Mouse (Mus musculus): Measurements from ENCODE around the gene Gpsm2. TPM values are rescaled to one million over a fixed set of nuclear protein-coding genes. Genes with fewer than 3 reads are reported as not detected.

Gene Gpsm2
- polyA plus RNA-seq, 1 experiment from 2014 or later = 34.6 TPM

- Histone ChIP-seq H3K9ac (no peak overlapping the region), H3K27me3 (replicated peaks) (peaks cover 9% of the 10 kb centered on the region; the same call in 1 of the 2 replicates), H3K9me3 (replicated peaks) (no peaks in the 10 kb centered on the region), H3K4me3 (no peak overlapping the region), H3K27ac (ENCODE audit: poor library complexity, severe bottlenecking) (no peak overlapping the region), H3K36me3 (no peaks in the 10 kb centered on the region), H3K4me2 (no peak overlapping the region), H3K4me1 (replicated peaks) (no peaks in the 10 kb centered on the region)
- no peak for ATAC-seq (ENCODE audit: insufficient number of reproducible peaks, low FRiP score)
- 60% methylated on average over 9 of the region's 9 CpGs for WGBS
Measured at GRCm38 (mm10) chr3:108757570-108757969, 35.5 kb upstream of the Gpsm2 start.

GRCm38 (mm10) chr3:108756131-108756530 is 34.0 kb upstream of the Gpsm2 start:
- Histone ChIP-seq H3K27ac (ENCODE audit: poor library complexity, severe bottlenecking) (no peak overlapping the region), H3K4me2 (no peak overlapping the region), H3K27me3 (replicated peaks) (peaks cover 9% of the 10 kb centered on the region; the same call in 1 of the 2 replicates), H3K9me3 (replicated peaks) (no peaks in the 10 kb centered on the region), H3K4me1 (replicated peaks) (no peaks in the 10 kb centered on the region), H3K9ac (no peak overlapping the region), H3K4me3 (no peak overlapping the region), H3K36me3 (no peaks in the 10 kb centered on the region)
- no peak for ATAC-seq (ENCODE audit: insufficient number of reproducible peaks, low FRiP score)
- 67% methylated on average over 1 of the region's 1 CpGs for WGBS

- H3K4me3 ChIP-seq = no peak overlapping the region
- H3K27ac ChIP-seq (ENCODE audit: poor library complexity, severe bottlenecking) = no peak overlapping the region
- no peak for ATAC-seq (ENCODE audit: insufficient number of reproducible peaks, low FRiP score)
- no peaks in the 10 kb centered on the region for H3K9me3 ChIP-seq (replicated peaks)
- H3K4me1 ChIP-seq (replicated peaks) = no peaks in the 10 kb centered on the region
- H3K36me3 ChIP-seq = no peaks in the 10 kb centered on the region
- H3K27me3 ChIP-seq (replicated peaks) = peaks cover 9% of the 10 kb centered on the region; the same call in 1 of the 2 replicates
- 79% methylated on average over 2 of the region's 2 CpGs for WGBS
- H3K4me2 ChIP-seq = no peak overlapping the region
- no peak overlapping the region for H3K9ac ChIP-seq
Measured at GRCm38 (mm10) chr3:108755542-108755941, 33.4 kb upstream of the Gpsm2 start.

- Histone ChIP-seq H3K4me3 (no peak overlapping the region), H3K4me2 (no peak overlapping the region), H3K27ac (ENCODE audit: poor library complexity, severe bottlenecking) (no peak overlapping the region), H3K36me3 (no peaks in the 10 kb centered on the region), H3K9ac (no peak overlapping the region), H3K4me1 (replicated peaks) (no peaks in the 10 kb centered on the region), H3K27me3 (replicated peaks) (0 out of 2 replicates have a peak, but pooled peaks cover 3% of the 10 kb centered on the region), H3K9me3 (replicated peaks) (no peaks in the 10 kb centered on the region)
- WGBS = 86% methylated on average over 1 of the region's 1 CpGs
- ATAC-seq (ENCODE audit: insufficient number of reproducible peaks, low FRiP score) = no peak
Measured at GRCm38 (mm10) chr3:108754541-108754940, 32.4 kb upstream of the Gpsm2 start.

GRCm38 (mm10) chr3:108751691-108752090 is 29.6 kb upstream of the Gpsm2 start:
- Histone ChIP-seq H3K27ac (ENCODE audit: poor library complexity, severe bottlenecking) (no peak overlapping the region), H3K36me3 (no peaks in the 10 kb centered on the region)

GRCm38 (mm10) chr3:108751061-108751460 is 29.0 kb upstream of the Gpsm2 start:
- Histone ChIP-seq H3K27ac (ENCODE audit: poor library complexity, severe bottlenecking) (no peak overlapping the region), H3K36me3 (no peaks in the 10 kb centered on the region), H3K9me3 (replicated peaks) (no peaks in the 10 kb centered on the region), H3K4me1 (replicated peaks) (no peaks in the 10 kb centered on the region), H3K9ac (no peak overlapping the region), H3K4me3 (no peak overlapping the region), H3K27me3 (replicated peaks) (no peaks in the 10 kb centered on the region; the same call in 1 of the 2 replicates), H3K4me2 (no peak overlapping the region)
- ATAC-seq (ENCODE audit: insufficient number of reproducible peaks, low FRiP score) = no peak
- WGBS = 60% methylated on average over 6 of the region's 6 CpGs

More at GRCm38 (mm10) chr3:108751691-108752090, 29.6 kb upstream of the Gpsm2 start:
- ATAC-seq (ENCODE audit: insufficient number of reproducible peaks, low FRiP score) = no peak
- no peaks in the 10 kb centered on the region for H3K4me1 ChIP-seq (replicated peaks)
- H3K4me3 ChIP-seq = no peak overlapping the region
- 39% methylated on average over 6 of the region's 6 CpGs for WGBS
- H3K27me3 ChIP-seq (replicated peaks) = no peaks in the 10 kb centered on the region; the same call in 1 of the 2 replicates
- H3K9ac ChIP-seq = no peak overlapping the region
- no peak overlapping the region for H3K4me2 ChIP-seq
- H3K9me3 ChIP-seq (replicated peaks) = no peaks in the 10 kb centered on the region

- Histone ChIP-seq H3K9me3 (replicated peaks) (no peaks in the 10 kb centered on the region), H3K4me1 (replicated peaks) (peaks cover 4% of the 10 kb centered on the region; the same call in 1 of the 2 replicates), H3K27me3 (replicated peaks) (no peaks in the 10 kb centered on the region), H3K4me2 (no peak overlapping the region), H3K4me3 (no peak overlapping the region), H3K27ac (ENCODE audit: poor library complexity, severe bottlenecking) (no peak overlapping the region), H3K36me3 (no peaks in the 10 kb centered on the region), H3K9ac (no peak overlapping the region)
- 80% methylated on average over 4 of the region's 4 CpGs for WGBS
- ATAC-seq (ENCODE audit: insufficient number of reproducible peaks, low FRiP score) = no peak
Measured at GRCm38 (mm10) chr3:108744060-108744459, 22.0 kb upstream of the Gpsm2 start.

GRCm38 (mm10) chr3:108739045-108739708 is 17.1 kb upstream of the Gpsm2 start, which contains the start of gene Aknad1:
TSS of gene Aknad1 (plus strand) at chr3:108739658.
- WGBS = 59% methylated on average over 8 of the region's 8 CpGs
- no peak within 1 kb of the TSS for H3K4me2 ChIP-seq
- H3K9ac ChIP-seq = no peak within 1 kb of the TSS
- ATAC-seq (ENCODE audit: insufficient number of reproducible peaks, low FRiP score) = no peak
- H3K36me3 ChIP-seq = no peaks in the 10 kb centered on the region
- H3K9me3 ChIP-seq (replicated peaks) = no peaks in the 10 kb centered on the region
- 0 out of 2 replicates have a peak, but pooled peaks cover 5% of the 10 kb centered on the region for H3K27me3 ChIP-seq (replicated peaks)
- H3K4me1 ChIP-seq (replicated peaks) = no peaks in the 10 kb centered on the region
- no peak within 1 kb of the TSS for H3K27ac ChIP-seq (ENCODE audit: poor library complexity, severe bottlenecking)
- no peak within 1 kb of the TSS for H3K4me3 ChIP-seq

- WGBS = 85% methylated on average over 3 of the region's 3 CpGs
- H3K36me3 ChIP-seq = no peaks in the 10 kb centered on the region
Measured at GRCm38 (mm10) chr3:108737761-108738160, 15.7 kb upstream of the Gpsm2 start.

GRCm38 (mm10) chr3:108730316-108730715 is 8.2 kb upstream of the Gpsm2 start:
- no peaks in the 10 kb centered on the region for H3K27me3 ChIP-seq (replicated peaks)
- peak overlapping the region; percentile 32; the same call in 1 of the 2 replicates for H3K4me2 ChIP-seq
- H3K4me1 ChIP-seq (replicated peaks) = no peaks in the 10 kb centered on the region
- no peaks in the 10 kb centered on the region for H3K36me3 ChIP-seq
- H3K27ac ChIP-seq (ENCODE audit: poor library complexity, severe bottlenecking) = no peak overlapping the region
- H3K9me3 ChIP-seq (replicated peaks) = no peaks in the 10 kb centered on the region
- no peak overlapping the region for H3K9ac ChIP-seq
- H3K4me3 ChIP-seq = no peak overlapping the region
- WGBS = 30% methylated on average over 12 of the region's 12 CpGs
- ATAC-seq (ENCODE audit: insufficient number of reproducible peaks, low FRiP score) = no peak

More at GRCm38 (mm10) chr3:108737761-108738160, 15.7 kb upstream of the Gpsm2 start:
- ATAC-seq (ENCODE audit: insufficient number of reproducible peaks, low FRiP score) = no peak
- H3K27ac ChIP-seq (ENCODE audit: poor library complexity, severe bottlenecking) = no peak overlapping the region
- H3K27me3 ChIP-seq (replicated peaks) = 0 out of 2 replicates have a peak, but pooled peaks cover 5% of the 10 kb centered on the region
- no peaks in the 10 kb centered on the region for H3K9me3 ChIP-seq (replicated peaks)
- no peaks in the 10 kb centered on the region for H3K4me1 ChIP-seq (replicated peaks)
- no peak overlapping the region for H3K4me3 ChIP-seq
- H3K4me2 ChIP-seq = no peak overlapping the region
- H3K9ac ChIP-seq = no peak overlapping the region

- Histone ChIP-seq H3K9me3 (replicated peaks) (no peaks in the 10 kb centered on the region), H3K27me3 (replicated peaks) (no peaks in the 10 kb centered on the region), H3K4me2 (no peak overlapping the region), H3K4me3 (no peak overlapping the region), H3K36me3 (no peaks in the 10 kb centered on the region), H3K9ac (no peak overlapping the region), H3K4me1 (replicated peaks) (0 out of 2 replicates have a peak, but pooled peaks cover 3% of the 10 kb centered on the region), H3K27ac (ENCODE audit: poor library complexity, severe bottlenecking) (no peak overlapping the region)
- ATAC-seq (ENCODE audit: insufficient number of reproducible peaks, low FRiP score) = no peak
- WGBS = 80% methylated on average over 3 of the region's 3 CpGs
Measured at GRCm38 (mm10) chr3:108727776-108728175, 5.7 kb upstream of the Gpsm2 start.

Data from heart, embryonic 12.5 days (tissue).